Mouse (Mus musculus) ES-Bruce4 (cell line): ENCODE results near the gene Hoxd4. TPM values are rescaled to one million over a fixed set of nuclear protein-coding genes. Genes with fewer than 3 reads are reported as not detected.

Experiments used
- H3K27ac ChIP-seq: 2 replicates; pipeline ENCODE4 v1.5.1; 2012; ENCODE audit warnings: low read length, inconsistent platforms; ENCODE audit not compliant: insufficient read depth
- H3K27me3 ChIP-seq: 2 replicates; pipeline ENCODE4 v1.6.1; 2012; ENCODE audit warnings: mild to moderate bottlenecking, low read length, inconsistent platforms; ENCODE audit not compliant: control insufficient read depth, poor library complexity, insufficient read depth, severe bottlenecking
- H3K36me3 ChIP-seq: 2 replicates; pipeline ENCODE4 v1.6.1; 2012; ENCODE audit warnings: inconsistent platforms, mild to moderate bottlenecking, low read length, moderate library complexity; ENCODE audit not compliant: control insufficient read depth, poor library complexity, insufficient read depth, severe bottlenecking
- H3K4me1 ChIP-seq: one replicate; pipeline ENCODE4 v1.8.1; 2011; ENCODE audit warnings: low read length; ENCODE audit not compliant: control insufficient read depth, insufficient read depth
- H3K4me3 ChIP-seq: 2 replicates; pipeline ENCODE4 v1.5.1; 2011; ENCODE audit warnings: low read depth, mild to moderate bottlenecking, low read length
- H3K9ac ChIP-seq: 2 replicates; pipeline ENCODE4 v1.6.1; 2012; ENCODE audit warnings: low read depth, mild to moderate bottlenecking, inconsistent platforms; ENCODE audit not compliant: poor library complexity, severe bottlenecking
- H3K9me3 ChIP-seq: replicated peaks from 2 replicates; pipeline ENCODE4 v1.6.1; 2012; ENCODE audit warnings: mild to moderate bottlenecking, low read length, inconsistent platforms; ENCODE audit not compliant: control insufficient read depth, poor library complexity, insufficient read depth, severe bottlenecking
- CTCF ChIP-seq: IDR thresholded peaks from one replicate; pipeline ENCODE4 v1.8.1; 2011; ENCODE audit warnings: low read depth, low read length
- EP300 ChIP-seq: IDR thresholded peaks from 2 replicates; pipeline ENCODE4 v1.6.1; 2011; ENCODE audit warnings: low read depth, low read length; ENCODE audit not compliant: insufficient read depth
- POLR2A ChIP-seq: IDR thresholded peaks from one replicate; pipeline ENCODE4 v1.8.1; 2011; ENCODE audit warnings: low read length; ENCODE audit not compliant: insufficient read depth
- polyA plus RNA-seq: library from polyadenylated mRNA; stranded (reverse); fragments of >200 nt; gene quantifications from 2 replicates; pipeline ENCODE4 v1.2.4, GENCODE M21; 2011; ENCODE audit warnings: low read depth; ENCODE audit not compliant: missing spikeins, insufficient read depth, insufficient read length

Hoxd4 gene
- polyA plus RNA-seq, 1 experiment: 0.40 TPM

DNA sequence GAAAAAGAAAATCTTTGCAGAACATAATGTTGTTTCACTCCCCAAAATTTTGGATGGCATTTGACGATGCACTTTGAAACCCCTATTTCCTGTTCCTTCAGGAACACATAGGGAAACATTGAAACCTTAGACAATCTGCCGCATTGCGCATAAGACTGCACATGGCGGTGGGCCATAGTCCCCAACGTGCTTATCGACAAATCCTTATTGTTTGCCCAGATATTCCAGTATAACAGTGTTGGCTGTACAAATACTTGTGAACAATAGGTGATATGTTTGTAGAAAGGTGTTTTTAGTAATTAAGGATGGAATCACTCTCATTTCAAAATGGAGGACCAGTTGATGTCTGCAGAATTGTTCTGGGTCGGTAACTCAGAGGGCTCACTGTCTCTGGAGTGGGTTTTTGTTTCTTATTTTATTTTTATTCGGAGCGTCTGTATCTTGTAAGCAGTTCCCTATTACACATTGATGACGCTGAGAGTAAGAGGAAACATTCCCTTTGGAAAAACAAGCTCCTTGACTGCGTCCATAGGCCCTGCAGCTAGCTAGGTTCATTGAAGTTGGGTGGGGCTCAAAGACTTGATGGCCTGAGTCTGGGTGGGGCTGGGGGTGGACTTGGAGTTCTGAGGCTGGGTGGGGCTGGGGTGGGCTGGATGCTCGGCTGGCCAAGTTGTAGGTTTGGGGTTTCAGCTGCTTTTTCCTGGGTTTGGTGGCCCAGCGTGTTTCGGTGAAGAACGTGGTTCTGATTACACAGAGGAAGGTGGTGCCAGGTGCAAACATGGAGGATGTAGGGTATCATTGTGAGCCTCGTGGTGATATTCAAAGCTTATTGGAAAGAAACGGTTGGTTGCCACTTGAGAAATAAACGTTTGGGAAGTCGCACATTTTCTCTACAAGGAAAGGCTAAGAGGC, 1.8 kb downstream of the Hoxd4 start:
- Histone ChIP-seq H3K4me3 (no peak overlapping the region), H3K27me3 (peaks cover 45% of the 10 kb centered on the region), H3K27ac (no peak overlapping the region), H3K36me3 (no peaks in the 10 kb centered on the region), H3K4me1 (no peaks in the 10 kb centered on the region), H3K9me3 (no peaks in the 10 kb centered on the region), H3K9ac (no peak overlapping the region)
- TF ChIP-seq POLR2A (no peak), CTCF (no peak), EP300 (no peak)

DNA sequence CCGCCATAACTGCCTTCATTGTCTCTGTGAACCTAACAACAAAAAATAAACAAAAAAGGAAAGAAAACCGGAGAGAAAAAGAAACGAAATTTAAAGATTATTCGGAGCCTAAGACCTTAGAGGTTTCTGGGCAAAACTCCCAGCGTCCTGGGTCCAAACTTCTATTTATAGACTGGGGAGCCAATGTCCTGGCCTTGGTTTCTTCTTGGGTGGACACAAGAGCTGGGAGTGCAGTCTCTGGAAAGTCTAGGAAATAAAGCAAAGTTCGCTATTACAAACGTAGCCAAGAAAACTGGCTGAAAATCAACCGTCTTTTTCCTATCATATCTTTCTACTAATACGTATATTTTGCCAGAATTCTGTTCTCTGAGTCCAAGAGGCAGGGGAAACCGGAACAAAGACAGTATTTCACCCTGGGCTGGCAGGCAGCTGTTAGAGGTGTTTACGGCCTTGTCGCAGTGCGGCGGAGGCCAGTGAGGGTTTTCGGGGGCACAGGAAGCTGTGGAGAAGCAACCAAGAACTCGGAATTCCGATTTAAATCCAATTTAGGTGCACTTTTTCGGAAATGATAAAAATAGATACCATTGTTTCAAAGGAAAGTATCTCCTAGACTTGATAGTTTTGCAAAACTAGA, 2.5 kb downstream of the Hoxd4 start:
- H3K36me3 ChIP-seq: no peaks in the 10 kb centered on the region
- TF ChIP-seq EP300 (no peak), POLR2A (no peak), CTCF (no peak)
- H3K9me3 ChIP-seq: no peaks in the 10 kb centered on the region
- no peaks in the 10 kb centered on the region for H3K4me1 ChIP-seq
- no peak overlapping the region for H3K4me3 ChIP-seq
- no peak overlapping the region for H3K9ac ChIP-seq
- H3K27me3 ChIP-seq: peaks cover 39% of the 10 kb centered on the region
- H3K27ac ChIP-seq: no peak overlapping the region

DNA sequence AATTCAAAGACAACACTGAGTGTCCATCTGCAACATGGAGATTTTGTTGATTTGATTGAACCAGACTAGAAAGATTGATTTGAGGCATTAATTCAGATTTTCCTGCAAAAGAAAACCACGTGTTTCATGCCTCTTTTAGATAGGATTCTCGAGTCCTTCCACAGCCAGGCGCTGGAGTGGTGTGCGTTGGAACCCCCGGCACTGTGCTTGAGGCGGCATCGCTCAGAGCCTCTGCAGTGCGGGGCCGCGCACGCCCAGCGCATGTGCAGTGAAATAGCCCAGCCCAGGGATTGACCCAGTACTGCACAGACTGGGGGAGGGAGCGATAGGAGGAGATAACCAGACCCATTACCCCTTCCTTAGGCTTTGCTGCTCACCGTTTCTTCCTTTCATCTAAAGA, 3.2 kb downstream of the Hoxd4 start:
- H3K27ac ChIP-seq: no peak overlapping the region
- TF ChIP-seq EP300: no peak
- no peak for TF ChIP-seq POLR2A
- no peak for TF ChIP-seq CTCF
- no peak overlapping the region for H3K9ac ChIP-seq
- no peaks in the 10 kb centered on the region for H3K9me3 ChIP-seq
- H3K4me1 ChIP-seq: peaks cover 1% of the 10 kb centered on the region
- no peak overlapping the region for H3K4me3 ChIP-seq
- no peaks in the 10 kb centered on the region for H3K36me3 ChIP-seq
- H3K27me3 ChIP-seq: peaks cover 34% of the 10 kb centered on the region

DNA sequence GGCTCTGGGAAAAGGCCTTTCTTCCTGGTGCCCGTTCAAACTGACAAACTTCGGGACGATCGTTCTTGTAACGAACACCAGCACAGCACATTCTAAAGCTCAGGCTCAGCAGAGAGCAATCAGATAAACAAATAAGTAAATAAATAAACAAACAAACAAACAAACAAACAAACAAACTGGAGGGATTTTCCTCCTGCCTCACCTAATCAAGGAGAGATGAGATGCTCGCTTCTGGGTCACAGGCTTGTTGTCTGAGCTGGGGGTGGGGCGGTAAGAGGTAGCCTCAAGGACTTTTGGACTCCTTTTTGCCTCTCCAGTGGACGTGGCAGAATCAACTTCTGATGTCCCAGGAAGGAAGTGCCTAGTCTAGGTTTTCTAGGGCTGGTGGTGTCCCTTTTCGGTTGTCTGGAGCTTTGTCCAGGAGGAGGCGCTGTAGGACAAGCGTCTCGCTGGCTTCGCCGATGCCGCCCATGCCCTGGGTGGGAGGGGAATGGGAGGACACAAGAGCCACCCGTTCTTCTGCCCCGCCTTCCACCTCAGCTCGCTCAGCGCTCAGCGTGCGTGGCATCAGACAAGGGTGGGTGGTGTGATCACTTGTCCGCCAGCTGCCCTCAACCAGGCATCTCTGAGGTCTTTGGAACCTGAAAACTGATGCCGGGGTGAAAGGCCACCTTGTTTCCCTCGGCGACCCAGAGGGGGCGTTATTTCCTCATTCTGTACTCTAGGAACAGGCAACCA, 3.9 kb downstream of the Hoxd4 start:
- Histone ChIP-seq H3K9ac (no peak overlapping the region), H3K4me3 (peak overlapping the region; percentile 73), H3K27ac (no peak overlapping the region), H3K27me3 (peaks cover 28% of the 10 kb centered on the region), H3K9me3 (no peaks in the 10 kb centered on the region), H3K36me3 (no peaks in the 10 kb centered on the region), H3K4me1 (peaks cover 1% of the 10 kb centered on the region)
- TF ChIP-seq CTCF (peak; percentile 80), POLR2A (no peak)

DNA sequence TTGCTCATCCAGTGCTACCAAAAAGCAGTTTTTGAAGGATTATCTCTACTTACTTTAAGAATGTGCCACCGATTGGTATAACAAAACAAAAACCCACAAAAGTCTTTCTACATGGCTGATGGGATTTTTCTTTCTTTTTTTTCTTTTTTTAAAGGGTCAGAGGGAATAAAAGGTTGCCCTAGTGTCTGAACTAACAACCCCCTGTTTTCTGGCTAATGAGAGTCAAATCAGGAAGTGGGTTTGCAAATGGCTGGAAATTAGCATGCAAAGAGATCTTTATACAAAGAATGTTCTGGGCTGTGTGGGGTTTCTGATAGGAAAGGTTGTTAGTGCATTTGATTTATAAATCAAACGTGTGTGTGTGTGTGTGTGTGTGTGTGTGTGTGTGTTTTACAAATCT, 8.7 kb downstream of the Hoxd4 start:
- H3K4me1 ChIP-seq: peaks cover 1% of the 10 kb centered on the region
- H3K27me3 ChIP-seq: peaks cover 16% of the 10 kb centered on the region

More for the DNA sequence above, 8.7 kb downstream of the Hoxd4 start:
- H3K9ac ChIP-seq: no peak overlapping the region
- H3K36me3 ChIP-seq: no peaks in the 10 kb centered on the region
- no peak for TF ChIP-seq CTCF
- no peak for TF ChIP-seq POLR2A
- no peak for TF ChIP-seq EP300
- no peak overlapping the region for H3K4me3 ChIP-seq
- H3K27ac ChIP-seq: no peak overlapping the region
- H3K9me3 ChIP-seq: no peaks in the 10 kb centered on the region
